Mouse (Mus musculus) midbrain, embryonic 10.5 days (tissue): Measurements from ENCODE around the gene Plaur. TPM values are rescaled to one million over a fixed set of nuclear protein-coding genes. Genes with fewer than 3 reads are reported as not detected.

Experiments used
- DNase-seq: peaks from one replicate; pipeline ENCODE4 v3.0.0-alpha.2; 2017; ENCODE audit warnings: low spot score
- H3K27ac ChIP-seq: fragments of 300-500 bp; sonication (generic); replicated peaks from 2 replicates; pipeline ENCODE4 v1.5.1; 2016; ENCODE audit warnings: mild to moderate bottlenecking
- H3K27me3 ChIP-seq: fragments of 300-500 bp; sonication (generic); 2 replicates; pipeline ENCODE4 v1.6.1; 2016; ENCODE audit warnings: low read depth, mild to moderate bottlenecking; ENCODE audit not compliant: poor library complexity, severe bottlenecking
- H3K36me3 ChIP-seq: fragments of 300-500 bp; sonication (generic); 2 replicates; pipeline ENCODE4 v1.6.1; 2016; ENCODE audit warnings: mild to moderate bottlenecking, moderate library complexity
- H3K4me1 ChIP-seq: fragments of 300-500 bp; sonication (generic); 2 replicates; pipeline ENCODE4 v1.6.1; 2016
- H3K4me3 ChIP-seq: fragments of 300-500 bp; sonication (generic); 2 replicates; pipeline ENCODE4 v1.5.1; 2016; ENCODE audit warnings: mild to moderate bottlenecking, moderate library complexity
- H3K9me3 ChIP-seq: fragments of 300-500 bp; sonication (generic); replicated peaks from 2 replicates; pipeline ENCODE4 v1.6.1; 2016; ENCODE audit warnings: mild to moderate bottlenecking
- WGBS: fragments of 180-500 bp; shearing (Covaris S2); methylation state at CpG from one replicate; pipeline ENCODE4 v1.1.7; 2016; 5-methylcytosine and 5-hydroxymethylcytosine counted together
- polyA plus RNA-seq: library from polyadenylated mRNA; unstranded; fragments of >200 nt; fragmentation: Nextera tagmentation; extraction: Ambion mirVana; gene quantifications from 2 replicates; pipeline ENCODE4 v1.2.1, GENCODE M21; 2016

The Plaur gene
- polyA plus RNA-seq, result 0.68 and 1.0 TPM in 2 replicates

- Histone ChIP-seq H3K36me3 (no peaks in the 10 kb centered on the region), H3K4me1 (peaks cover 12% of the 10 kb centered on the region), H3K4me3 (peak within 1 kb of the TSS; percentile 29), H3K27ac (peak within 1 kb of the TSS; percentile 33; the same call in 1 of the 2 replicates), H3K9me3 (no peaks in the 10 kb centered on the region), H3K27me3 (peaks cover 19% of the 10 kb centered on the region)
- no peak for DNase-seq
- WGBS, result 13% methylated on average over 27 of the region's 27 CpGs
Measured at GRCm38 (mm10) chr7:24462388-24463319, at the start of gene Plaur. Gene Plaur (plus strand): TSS chr7:24462484.

DNA sequence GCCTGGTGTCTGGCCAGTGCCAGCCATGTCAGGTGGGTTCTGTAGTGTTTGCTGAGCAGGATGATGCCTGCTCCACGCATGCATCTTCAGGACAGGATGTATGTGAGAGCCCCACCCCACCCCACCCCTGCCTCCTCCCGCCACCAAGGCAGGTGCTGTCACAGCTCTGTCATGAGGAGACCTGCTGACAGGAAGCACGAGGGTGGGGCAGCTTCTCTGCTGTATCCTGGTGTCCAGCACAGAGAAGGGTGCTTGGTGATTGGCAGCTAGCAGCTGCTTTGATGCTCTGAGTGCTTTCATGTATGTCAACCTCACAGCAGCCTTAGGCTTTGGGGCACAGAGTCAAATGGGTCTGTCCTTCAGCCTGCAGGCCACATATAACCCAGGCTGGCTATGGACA lies 48.7 kb upstream of the Plaur start:
- H3K9me3 ChIP-seq, result 0 out of 2 replicates have a peak, but pooled peaks cover 2% of the 10 kb centered on the region
- no peak overlapping the region for H3K4me3 ChIP-seq
- H3K27ac ChIP-seq, result no peak overlapping the region
- H3K27me3 ChIP-seq, result no peaks in the 10 kb centered on the region
- no peak for DNase-seq
- WGBS, result 91% methylated on average over 3 of the region's 3 CpGs
- H3K4me1 ChIP-seq, result peaks cover 11% of the 10 kb centered on the region
- peaks cover 59% of the 10 kb centered on the region for H3K36me3 ChIP-seq

- Histone ChIP-seq H3K27me3 (no peaks in the 10 kb centered on the region), H3K9me3 (0 out of 2 replicates have a peak, but pooled peaks cover 2% of the 10 kb centered on the region), H3K36me3 (peaks cover 57% of the 10 kb centered on the region), H3K4me1 (peaks cover 27% of the 10 kb centered on the region), H3K4me3 (no peak overlapping the region), H3K27ac (no peak overlapping the region)
- DNase-seq, result no peak
- WGBS, result 84% methylated on average over 7 of the region's 7 CpGs
Measured at GRCm38 (mm10) chr7:24415261-24415660, 47.0 kb upstream of the Plaur start.

DNA sequence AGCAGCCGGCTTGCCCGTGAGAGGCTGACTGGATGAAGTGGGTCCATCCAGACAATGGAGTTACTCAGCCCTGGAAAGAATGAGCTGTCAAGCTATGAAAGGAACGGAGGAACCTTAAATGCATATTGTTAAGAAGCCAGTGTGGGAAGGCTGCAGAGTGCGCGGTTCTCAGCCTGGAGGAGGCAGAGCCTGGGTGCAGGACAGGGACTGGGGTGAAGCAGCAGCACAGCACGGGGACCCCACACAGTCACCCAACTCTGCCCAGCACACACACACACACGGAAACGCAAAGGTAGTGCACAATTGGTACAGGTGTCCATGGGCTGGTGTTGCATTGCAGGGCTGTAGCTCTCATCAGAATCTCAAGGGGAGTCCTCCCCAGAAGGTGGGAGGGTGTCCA lies 42.7 kb upstream of the Plaur start:
- peak overlapping the region; percentile 83 for H3K27ac ChIP-seq
- peaks cover 56% of the 10 kb centered on the region for H3K4me1 ChIP-seq
- H3K36me3 ChIP-seq, result peaks cover 65% of the 10 kb centered on the region
- peak overlapping the region; percentile 16; the same call in 1 of the 2 replicates for H3K4me3 ChIP-seq
- WGBS, result 67% methylated on average over 8 of the region's 8 CpGs
- no peak for DNase-seq
- no peaks in the 10 kb centered on the region for H3K9me3 ChIP-seq
- H3K27me3 ChIP-seq, result no peaks in the 10 kb centered on the region

DNA sequence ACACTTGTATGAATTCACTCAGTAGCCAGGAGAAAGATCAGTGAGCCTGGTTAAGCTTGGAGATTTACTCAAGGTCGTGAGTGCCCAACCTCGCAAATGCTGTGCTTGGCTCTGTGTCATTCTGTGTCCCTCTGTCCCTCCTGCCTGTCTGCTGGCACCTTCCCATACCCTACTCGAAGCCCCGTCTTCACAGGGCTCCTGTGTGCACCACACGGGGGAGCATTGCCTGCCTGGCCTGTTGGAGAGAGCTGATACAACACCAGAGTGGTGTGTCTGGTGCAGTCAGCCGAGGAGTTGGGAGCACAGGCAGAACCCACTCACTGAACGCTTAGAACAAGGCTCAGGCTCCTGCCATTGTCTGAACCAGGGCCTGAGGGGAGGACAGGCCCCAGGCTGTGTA lies 40.6 kb upstream of the Plaur start:
- Histone ChIP-seq H3K4me1 (peaks cover 54% of the 10 kb centered on the region), H3K27ac (peak overlapping the region; percentile 83), H3K36me3 (peaks cover 46% of the 10 kb centered on the region), H3K4me3 (no peak overlapping the region), H3K9me3 (no peaks in the 10 kb centered on the region), H3K27me3 (no peaks in the 10 kb centered on the region)
- WGBS, result 74% methylated on average over 7 of the region's 7 CpGs
- no peak for DNase-seq

DNA sequence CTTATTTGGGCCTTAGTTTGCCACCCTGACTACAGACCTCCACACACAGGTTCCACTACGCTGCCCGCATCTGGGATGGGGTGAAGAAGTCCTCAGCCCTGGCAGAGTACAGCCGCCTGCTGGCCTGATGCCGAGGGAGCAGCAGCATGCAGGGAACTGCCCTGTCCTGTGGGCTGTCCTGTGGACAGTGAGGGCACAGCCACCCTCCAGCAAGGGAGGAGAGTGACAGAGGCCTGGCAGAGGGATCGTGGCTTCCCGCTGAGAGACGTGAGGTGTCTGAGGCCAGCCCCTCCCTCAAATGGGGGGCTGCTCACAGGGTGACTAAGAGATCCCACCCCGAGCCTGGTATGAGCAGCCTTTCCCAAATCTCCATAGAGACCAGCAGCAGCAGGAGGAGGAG lies 40.0 kb upstream of the Plaur start:
- Histone ChIP-seq H3K27ac (peak overlapping the region; percentile 83), H3K36me3 (peaks cover 40% of the 10 kb centered on the region), H3K9me3 (no peaks in the 10 kb centered on the region), H3K4me1 (peaks cover 53% of the 10 kb centered on the region), H3K4me3 (no peak overlapping the region), H3K27me3 (no peaks in the 10 kb centered on the region)
- 62% methylated on average over 8 of the region's 8 CpGs for WGBS
- DNase-seq, result no peak

DNA sequence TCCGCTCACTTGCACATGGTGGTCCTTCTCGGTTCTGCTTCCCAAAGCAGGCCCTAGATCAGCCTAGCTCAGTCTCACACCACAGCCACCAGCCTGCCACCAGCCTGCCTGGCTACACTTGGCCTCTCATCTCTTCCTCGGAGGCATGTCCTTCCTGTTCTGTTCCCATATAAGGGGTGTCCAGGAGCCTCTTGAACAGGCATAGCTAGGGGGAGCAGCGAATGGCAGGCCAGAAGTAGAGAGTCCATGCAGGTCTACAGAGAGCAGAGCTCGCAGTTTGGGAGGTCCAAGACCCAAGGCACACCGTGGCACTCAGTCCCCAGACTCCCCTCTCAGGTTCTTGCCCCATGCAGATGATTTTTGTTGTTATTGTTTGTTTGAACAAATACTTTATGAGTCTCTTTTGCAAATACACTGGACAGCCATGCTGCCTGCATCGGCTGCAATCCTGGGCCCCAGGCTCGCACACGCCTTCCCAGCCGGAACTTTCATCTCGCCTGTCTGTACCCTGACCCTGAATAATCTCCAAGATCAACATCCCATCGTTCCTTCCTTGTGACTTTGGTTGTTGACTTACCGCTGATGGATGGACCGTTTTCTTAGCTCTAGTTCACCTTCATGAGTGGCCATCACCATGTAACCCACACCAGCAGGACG lies 39.0 kb upstream of the Plaur start:
- Histone ChIP-seq H3K36me3 (peaks cover 37% of the 10 kb centered on the region), H3K27me3 (no peaks in the 10 kb centered on the region), H3K9me3 (no peaks in the 10 kb centered on the region), H3K27ac (peak overlapping the region; percentile 83), H3K4me1 (peaks cover 47% of the 10 kb centered on the region), H3K4me3 (no peak overlapping the region)
- DNase-seq, result no peak
- WGBS, result 93% methylated on average over 15 of the region's 15 CpGs

DNA sequence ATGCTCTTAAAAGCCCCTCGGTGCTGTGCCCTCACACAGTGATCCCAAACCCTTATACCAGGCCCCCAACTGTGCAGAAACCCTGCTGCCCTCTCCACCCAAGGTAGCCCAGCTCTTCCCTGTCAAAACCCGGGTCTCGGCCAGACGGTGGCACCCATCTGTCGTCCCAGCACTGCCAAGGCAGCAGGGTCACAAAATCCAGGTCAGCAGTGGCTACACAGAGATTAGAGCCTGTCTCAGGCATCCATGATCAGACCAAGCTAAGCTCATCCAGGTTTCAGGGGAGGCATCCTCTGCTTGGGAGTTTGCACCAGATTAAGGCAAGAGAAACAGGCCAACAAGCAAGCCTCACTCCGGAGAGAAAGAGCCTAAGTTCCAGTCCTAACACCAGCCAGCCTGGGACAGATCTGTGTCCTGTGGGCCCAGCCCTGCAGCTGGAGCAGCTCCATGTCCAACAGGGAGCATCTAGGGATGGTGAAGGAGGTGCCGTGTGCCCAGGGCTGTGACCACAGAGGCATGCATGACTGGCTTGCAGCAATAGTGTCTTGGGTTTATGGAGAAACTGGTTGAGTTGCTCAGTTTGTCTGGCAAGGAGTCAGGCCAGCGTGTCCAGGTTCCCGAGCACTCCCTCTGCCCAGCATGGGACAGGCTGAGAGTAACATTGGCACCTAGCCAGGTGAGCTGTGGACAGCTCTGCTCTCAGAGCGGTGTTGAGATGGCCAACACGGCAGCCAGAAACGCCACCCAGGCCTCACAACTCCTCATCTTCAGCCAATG lies 38.1 kb upstream of the Plaur start:
- DNase-seq, result no peak
- Histone ChIP-seq H3K27ac (no peak overlapping the region), H3K27me3 (no peaks in the 10 kb centered on the region), H3K9me3 (no peaks in the 10 kb centered on the region), H3K4me3 (no peak overlapping the region), H3K36me3 (peaks cover 37% of the 10 kb centered on the region), H3K4me1 (peaks cover 39% of the 10 kb centered on the region)
- 86% methylated on average over 12 of the region's 12 CpGs for WGBS

- no peaks in the 10 kb centered on the region for H3K9me3 ChIP-seq
- 87% methylated on average over 9 of the region's 9 CpGs for WGBS
- H3K36me3 ChIP-seq, result peaks cover 26% of the 10 kb centered on the region
- H3K4me3 ChIP-seq, result no peak overlapping the region
- peaks cover 22% of the 10 kb centered on the region for H3K4me1 ChIP-seq
- H3K27me3 ChIP-seq, result no peaks in the 10 kb centered on the region
- no peak for DNase-seq
- no peak overlapping the region for H3K27ac ChIP-seq
Measured at GRCm38 (mm10) chr7:24425919-24426318, 36.4 kb upstream of the Plaur start.

DNA sequence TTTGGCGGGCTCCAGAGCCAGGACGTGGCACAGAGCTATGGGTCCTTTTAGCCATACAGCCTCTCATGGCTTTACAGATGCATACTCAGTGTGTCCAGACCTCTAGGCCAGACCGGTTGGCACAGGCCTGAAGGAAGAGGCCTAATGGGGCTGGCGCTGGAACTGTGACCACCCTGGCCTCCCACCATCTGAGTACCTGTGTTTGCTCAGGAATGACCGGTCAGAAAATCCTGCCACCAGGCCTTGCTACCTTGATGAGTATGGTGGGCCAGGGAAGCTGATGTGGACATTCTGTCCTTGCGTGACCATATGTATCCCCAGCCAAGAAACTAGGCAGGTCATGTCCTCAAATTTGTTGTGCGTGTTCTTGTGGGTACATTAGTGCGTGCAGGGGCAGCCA lies 35.1 kb upstream of the Plaur start:
- DNase-seq, result no peak
- Histone ChIP-seq H3K4me1 (peaks cover 11% of the 10 kb centered on the region), H3K36me3 (peaks cover 18% of the 10 kb centered on the region), H3K4me3 (no peak overlapping the region), H3K27me3 (peaks cover 3% of the 10 kb centered on the region), H3K27ac (no peak overlapping the region), H3K9me3 (peaks cover 3% of the 10 kb centered on the region)
- WGBS, result 95% methylated on average over 8 of the region's 8 CpGs

DNA sequence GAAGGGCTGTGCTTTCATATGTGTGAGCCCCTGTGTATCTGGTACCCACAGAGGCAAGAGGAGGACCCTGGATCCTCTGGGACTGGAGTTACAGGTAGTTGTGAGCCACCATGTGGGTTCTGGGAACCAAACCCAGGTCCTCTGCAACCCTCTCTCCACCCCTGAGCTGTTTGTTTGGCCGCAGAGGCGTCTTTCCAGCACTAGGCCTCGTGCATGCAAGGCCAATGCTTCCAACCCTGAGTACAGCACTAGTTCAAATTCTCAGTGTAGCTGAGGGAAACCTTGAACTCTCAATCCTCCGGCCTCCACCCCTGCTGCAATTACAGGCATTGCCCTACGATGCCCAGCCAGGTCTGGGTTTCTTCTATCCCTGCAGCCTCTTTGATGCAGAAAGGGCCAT lies 33.6 kb upstream of the Plaur start:
- Histone ChIP-seq H3K27ac (no peak overlapping the region), H3K36me3 (peaks cover 6% of the 10 kb centered on the region; the same call in 1 of the 2 replicates), H3K9me3 (peaks cover 15% of the 10 kb centered on the region), H3K27me3 (peaks cover 19% of the 10 kb centered on the region), H3K4me3 (no peak overlapping the region), H3K4me1 (no peaks in the 10 kb centered on the region)
- 80% methylated on average over 5 of the region's 5 CpGs for WGBS
- no peak for DNase-seq

- Histone ChIP-seq H3K36me3 (no peaks in the 10 kb centered on the region), H3K4me1 (no peaks in the 10 kb centered on the region), H3K4me3 (no peak overlapping the region), H3K27ac (peak overlapping the region; percentile 14; the same call in 1 of the 2 replicates), H3K9me3 (peaks cover 15% of the 10 kb centered on the region), H3K27me3 (peaks cover 19% of the 10 kb centered on the region)
- no peak for DNase-seq
- 77% methylated on average over 16 of the region's 16 CpGs for WGBS
Measured at GRCm38 (mm10) chr7:24429413-24430112, 32.7 kb upstream of the Plaur start.
